23 mouse cellular contexts compared by ENCODE assay signal in genomic region chr10:95768974-95769373, GRCm38 (mm10).
DNase-seq lines count a peak whose midpoint lies in the region; ATAC-seq and TF ChIP-seq lines count a peak whose summit lies in the region.
"Had no signal": no experiment of that assay in that cellular context is flagged by ENCODE, and none has a peak within 500 bp of the region (broad histone marks: within the 10 kb centered on the region; RNA-seq: fewer than 3 reads in every experiment).

No protein-coding gene starts in this region.

- no peak for TF ChIP-seq CTCF in C2C12 (IDR thresholded peaks at IDR 0.05; ENCODE audit: control insufficient read depth, insufficient read depth, insufficient read length)
- TF ChIP-seq CTCF in embryonic fibroblast, embryonic 13.5 days (IDR thresholded peaks at IDR 0.05; ENCODE audit: borderline replicate concordance, insufficient read depth, low read length), result no peak

- no peak for DNase-seq in frontal cortex, postnatal 25 days (ENCODE audit: low spot score in 2 of 2)
- DNase-seq in lung, postnatal 25 days (ENCODE audit: low spot score), result no peak
- DNase-seq in layer of hippocampus, adult 9-11 months, result no peak
- DNase-seq: adrenal gland, adult 2 months; adrenal gland, postnatal 14 days; cerebellum, adult 11 months; cerebellum, postnatal 14 days; forebrain, postnatal 0 days; gastrocnemius, postnatal 10 days; gastrocnemius, postnatal 36 days; heart, postnatal 14 days; heart, postnatal 4 days; kidney, adult 18-20 months had no signal

- H3K27me3 ChIP-seq in C2C12 (ENCODE audit: control insufficient read depth, insufficient read depth, insufficient read length), result no peaks in the 10 kb centered on the region
- H3K27me3 ChIP-seq: heart, embryonic 15.5 days had no signal

- 0 out of 2 replicates have a peak overlapping the region, but pooled peaks have one; percentile 28 for H3K27ac ChIP-seq in embryonic fibroblast, embryonic 13.5 days (ENCODE audit: insufficient read depth, low read length)
- H3K27ac ChIP-seq: heart, embryonic 15.5 days; hindbrain, embryonic 14.5 days; hindbrain, postnatal 0 days had no signal

- no peak overlapping the region for H3ac ChIP-seq in C2C12 (ENCODE audit: control insufficient read depth, insufficient read length, low read depth)

- ATAC-seq in frontal cortex, adult (ENCODE audit: low TSS enrichment), result peak; percentile 31; the same call in 1 of the 2 replicates
- ATAC-seq: forebrain, embryonic 14.5 days; forebrain, postnatal 0 days; hindbrain, postnatal 0 days; inflammation-experienced regulatory T-cells, adult 6 months; intestine, embryonic 16.5 days had no signal

- peaks cover 11% of the 10 kb centered on the region for H3K4me1 ChIP-seq in embryonic fibroblast, embryonic 13.5 days (ENCODE audit: control insufficient read depth, insufficient read depth, low read length)

- H3K4me3 ChIP-seq in C2C12 (ENCODE audit: insufficient read depth, poor library complexity, severe bottlenecking), result no peak overlapping the region
- H3K4me3 ChIP-seq in embryonic fibroblast, embryonic 13.5 days (ENCODE audit: insufficient read depth, low read length), result no peak overlapping the region
- H3K4me3 ChIP-seq: heart, embryonic 12.5 days; heart, embryonic 15.5 days had no signal

- no peak for TF ChIP-seq POLR2A in embryonic fibroblast, embryonic 13.5 days (IDR thresholded peaks at IDR 0.05; ENCODE audit: low read depth, low read length)

- H3K36me3 ChIP-seq in C2C12 (ENCODE audit: control insufficient read depth, insufficient read depth), result no peaks in the 10 kb centered on the region
- H3K36me3 ChIP-seq: heart, embryonic 12.5 days; heart, embryonic 15.5 days had no signal

- no peaks in the 10 kb centered on the region for H3K79me2 ChIP-seq in C2C12 (ENCODE audit: control insufficient read depth, insufficient read depth)

- no peaks in the 10 kb centered on the region for H3K79me3 ChIP-seq in C2C12 (ENCODE audit: low read depth)

TF ChIP-seq in C2C12, 6 proteins besides CTCF, POLR2A, EP300 and RAD21:
- TF ChIP-seq MAX (IDR thresholded peaks at IDR 0.05), result no peak
- TF ChIP-seq CEBPB (IDR thresholded peaks at IDR 0.05; ENCODE audit: low read depth), result peak; percentile 92
- no peak for TF ChIP-seq FOSL1 (IDR thresholded peaks at IDR 0.05; ENCODE audit: insufficient read depth, low read length, poor library complexity, severe bottlenecking)
- no peak for TF ChIP-seq USF1 (IDR thresholded peaks at IDR 0.05; ENCODE audit: low read depth)
